Mouse (Mus musculus) thymus, adult 2 months (tissue): ENCODE results near the gene Ifnlr1. TPM values are rescaled to one million over a fixed set of nuclear protein-coding genes. Genes with fewer than 3 reads are reported as not detected.

ENCODE experiments used
- DNase-seq: peaks from one replicate; pipeline ENCODE4 v3.0.0; 2021
- H3K27ac ChIP-seq: fragments of 200-500 bp; 2 replicates; pipeline ENCODE4 v1.5.1; 2012; ENCODE audit warnings: low read length, control low read depth; ENCODE audit not compliant: control insufficient read depth, insufficient read depth
- H3K27me3 ChIP-seq: fragments of 200-500 bp; 2 replicates; pipeline ENCODE4 v1.6.1; 2012; ENCODE audit warnings: mild to moderate bottlenecking, low read length, moderate library complexity, mixed read lengths; ENCODE audit not compliant: control insufficient read depth, insufficient read depth
- H3K36me3 ChIP-seq: fragments of 200-500 bp; 2 replicates; pipeline ENCODE4 v1.6.1; 2012; ENCODE audit warnings: mild to moderate bottlenecking, low read length, moderate library complexity; ENCODE audit not compliant: control insufficient read depth, insufficient read depth
- H3K4me1 ChIP-seq: fragments of 200-500 bp; replicated peaks from 2 replicates; pipeline ENCODE4 v1.6.1; 2012; ENCODE audit warnings: low read length; ENCODE audit not compliant: control insufficient read depth, insufficient read depth
- H3K4me3 ChIP-seq: fragments of 200-500 bp; 2 replicates; pipeline ENCODE4 v1.5.1; 2012; ENCODE audit warnings: mild to moderate bottlenecking, low read length, control low read depth, moderate library complexity; ENCODE audit not compliant: control insufficient read depth, insufficient read depth
- CTCF ChIP-seq: fragments of 200-500 bp; IDR thresholded peaks from 2 replicates; pipeline ENCODE4 v1.5.1; 2012; ENCODE audit warnings: mild to moderate bottlenecking, control low read depth, low read length, moderate library complexity, borderline replicate concordance; ENCODE audit not compliant: control insufficient read depth, poor library complexity, insufficient read depth; ENCODE audit errors: extremely low read depth
- POLR2A ChIP-seq: fragments of 200-500 bp; IDR thresholded peaks from 2 replicates; pipeline ENCODE4 v1.6.1; 2012; ENCODE audit warnings: mild to moderate bottlenecking, low read length, control low read depth, moderate library complexity; ENCODE audit not compliant: control insufficient read depth, poor library complexity, insufficient read depth; ENCODE audit errors: extremely low read depth
- WGBS: fragments of 180-500 bp; shearing (Covaris S2); methylation state at CpG from one replicate; pipeline ENCODE4 v1.1.7; 2018; 5-methylcytosine and 5-hydroxymethylcytosine counted together
- polyA plus RNA-seq: library from polyadenylated mRNA; depleted of rRNA; stranded (reverse); fragments of >200 nt; gene quantifications from 2 replicates; pipeline ENCODE4 v1.2.3, GENCODE M21; 2012

Gene Ifnlr1
- polyA plus RNA-seq, 1 experiment: 2.5 TPM

DNA sequence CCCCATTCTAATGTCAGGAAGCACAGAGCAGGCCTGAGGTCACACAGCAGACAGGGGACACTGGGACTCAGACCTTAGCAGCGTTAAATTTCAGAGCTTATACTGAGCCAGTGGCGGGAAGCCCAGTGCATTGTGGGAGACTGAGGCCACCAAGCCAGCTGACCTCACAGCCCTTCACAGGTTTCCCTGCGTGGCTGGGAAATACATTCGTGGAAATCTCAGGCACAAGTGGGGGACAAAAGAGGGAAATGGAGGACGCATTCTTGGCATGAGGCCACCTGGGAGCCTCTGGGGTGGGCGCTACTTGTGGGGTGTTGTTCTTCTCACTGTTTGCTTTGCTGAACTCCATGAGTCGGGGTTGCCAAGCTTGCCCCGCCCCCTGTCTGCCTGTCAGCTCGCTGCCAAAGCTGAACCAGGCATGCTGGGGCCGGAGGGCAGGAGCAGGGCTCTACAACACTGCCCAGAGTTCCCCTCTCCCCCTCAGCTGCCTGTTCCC is 29.9 kb upstream of the Ifnlr1 start:
- peaks cover 4% of the 10 kb centered on the region for H3K4me1 ChIP-seq
- no peaks in the 10 kb centered on the region for H3K27me3 ChIP-seq
- no peak for DNase-seq
- no peak for TF ChIP-seq CTCF
- no peak for TF ChIP-seq POLR2A
- H3K4me3 ChIP-seq: no peak overlapping the region
- WGBS: 55% methylated on average over 10 of the region's 10 CpGs
- no peaks in the 10 kb centered on the region for H3K36me3 ChIP-seq
- H3K27ac ChIP-seq: no peak overlapping the region

GRCm38 (mm10) chr4:135658484-135658883 is 27.6 kb upstream of the Ifnlr1 start:
- Histone ChIP-seq H3K27ac (no peak overlapping the region), H3K27me3 (no peaks in the 10 kb centered on the region), H3K4me3 (no peak overlapping the region), H3K4me1 (peaks cover 22% of the 10 kb centered on the region), H3K36me3 (no peaks in the 10 kb centered on the region)
- no peak for DNase-seq
- no peak for TF ChIP-seq CTCF
- TF ChIP-seq POLR2A: no peak
- 89% methylated on average over 5 of the region's 5 CpGs for WGBS

DNA sequence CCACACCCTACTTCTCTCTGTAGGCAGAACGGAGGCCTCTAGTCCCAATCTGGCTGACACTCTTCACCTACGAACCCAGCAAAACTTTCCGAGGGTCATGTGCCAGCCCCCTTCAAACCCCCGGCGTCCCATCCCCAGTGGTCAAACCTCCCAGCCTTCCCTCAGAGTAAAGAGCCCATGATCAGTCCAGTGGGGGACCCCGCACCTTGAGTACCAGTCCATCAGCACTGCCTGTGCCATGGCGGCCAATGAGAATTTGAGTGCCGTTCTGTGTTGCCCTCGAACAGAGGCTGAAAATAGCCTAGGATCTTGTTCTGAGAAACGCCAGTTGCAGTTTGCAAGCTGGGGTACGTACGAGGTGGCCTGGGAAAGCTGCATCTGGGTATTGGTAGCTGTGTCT is 27.2 kb upstream of the Ifnlr1 start:
- TF ChIP-seq POLR2A: no peak
- TF ChIP-seq CTCF: no peak
- WGBS: 95% methylated on average over 12 of the region's 12 CpGs
- Histone ChIP-seq H3K27me3 (no peaks in the 10 kb centered on the region), H3K36me3 (no peaks in the 10 kb centered on the region), H3K27ac (no peak overlapping the region), H3K4me3 (no peak overlapping the region), H3K4me1 (peaks cover 22% of the 10 kb centered on the region)
- no peak for DNase-seq

- Histone ChIP-seq H3K4me3 (no peak overlapping the region), H3K27me3 (no peaks in the 10 kb centered on the region), H3K4me1 (peaks cover 37% of the 10 kb centered on the region), H3K27ac (peak overlapping the region; percentile 35), H3K36me3 (no peaks in the 10 kb centered on the region)
- peak; percentile 45 for DNase-seq
- no peak for TF ChIP-seq POLR2A
- no peak for TF ChIP-seq CTCF
- 65% methylated on average over 6 of the region's 6 CpGs for WGBS
These were observed 24.8 kb upstream of the Ifnlr1 start for GRCm38 (mm10) chr4:135661082-135661809.

DNA sequence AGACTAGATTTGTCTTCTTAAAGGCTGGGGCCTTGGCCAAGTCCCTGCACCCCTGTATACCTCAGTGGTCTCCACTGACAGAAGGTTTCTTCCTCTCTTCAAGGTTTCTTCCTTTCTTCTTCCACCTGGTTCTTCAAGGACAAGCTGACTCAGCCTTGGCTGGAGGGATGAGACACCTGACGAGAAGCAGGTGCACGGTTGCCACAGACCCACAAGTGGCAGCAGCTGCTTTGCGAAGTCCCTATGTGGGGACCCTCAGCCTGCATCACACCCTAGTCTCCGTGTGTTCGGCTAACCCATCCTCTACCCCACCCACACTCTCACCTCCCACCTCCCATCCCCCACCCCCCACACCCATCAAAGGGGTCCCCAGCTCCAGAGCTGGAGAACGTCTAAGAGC is 24.1 kb upstream of the Ifnlr1 start:
- 15% methylated on average over 6 of the region's 6 CpGs for WGBS
- no peak overlapping the region for H3K4me3 ChIP-seq
- H3K4me1 ChIP-seq: peaks cover 37% of the 10 kb centered on the region
- no peaks in the 10 kb centered on the region for H3K36me3 ChIP-seq
- H3K27ac ChIP-seq: peak overlapping the region; percentile 35; the same call in 1 of the 2 replicates
- no peaks in the 10 kb centered on the region for H3K27me3 ChIP-seq
- no peak for TF ChIP-seq CTCF
- no peak for TF ChIP-seq POLR2A
- DNase-seq: peak; percentile 42

DNA sequence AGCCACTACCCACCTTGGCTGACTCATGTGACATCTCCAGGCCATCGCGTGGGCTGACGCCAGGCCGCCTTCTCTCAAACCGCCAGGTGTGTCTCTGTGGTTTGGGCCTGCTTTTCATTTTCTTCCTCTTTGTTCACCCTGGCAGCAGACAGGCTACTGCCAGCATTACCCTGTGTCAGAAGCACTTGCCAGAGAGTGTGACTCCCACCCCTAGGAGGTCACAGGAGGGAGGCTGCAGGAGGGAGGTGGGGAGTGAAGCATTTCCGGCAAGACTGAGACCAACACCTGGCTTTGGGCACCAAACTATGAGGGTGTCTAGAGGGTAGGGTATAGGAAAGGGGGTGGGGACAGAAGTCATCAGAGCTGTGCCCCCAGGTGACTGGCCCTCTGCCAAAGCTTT is 21.4 kb upstream of the Ifnlr1 start:
- no peaks in the 10 kb centered on the region for H3K27me3 ChIP-seq
- TF ChIP-seq POLR2A (no peak), CTCF (no peak)
- H3K4me1 ChIP-seq: peaks cover 37% of the 10 kb centered on the region
- H3K36me3 ChIP-seq: no peaks in the 10 kb centered on the region
- WGBS: 3% methylated on average over 6 of the region's 6 CpGs
- no peak overlapping the region for H3K4me3 ChIP-seq
- peak overlapping the region; percentile 78 for H3K27ac ChIP-seq
- peak; percentile 64 for DNase-seq
